Mouse (Mus musculus): ENCODE data around the gene Ctsz.
A peak's percentile ranks its signal among the peaks of the same experiment; 100 is the strongest.

Gene Ctsz

GRCm38 (mm10) chr2:174438737-174439449 lies at the start of gene Ctsz:
TSS of gene Ctsz (minus strand) at chr2:174439039.
- peak; percentile 48 for DNase-seq (ENCODE audit: low spot score)

GRCm38 (mm10) chr2:174487005-174487404 lies 48.2 kb upstream of the Ctsz start:
- DNase-seq (ENCODE audit: low spot score), result no peak

- no peak for DNase-seq (ENCODE audit: low spot score)
These were observed 39.9 kb upstream of the Ctsz start for GRCm38 (mm10) chr2:174478746-174479145.

- DNase-seq (ENCODE audit: low spot score), result no peak
These were observed 38.9 kb upstream of the Ctsz start for GRCm38 (mm10) chr2:174477543-174478319.

GRCm38 (mm10) chr2:174473550-174473927 lies 34.7 kb upstream of the Ctsz start:
- no peak for DNase-seq (ENCODE audit: low spot score)

GRCm38 (mm10) chr2:174472818-174473549 lies 34.1 kb upstream of the Ctsz start, which contains the start of gene Prelid3b:
TSS of gene Prelid3b (minus strand) at chr2:174473081.
- peak; percentile 96 for DNase-seq (ENCODE audit: low spot score)

- no peak for DNase-seq (ENCODE audit: low spot score)
These were observed 33.6 kb upstream of the Ctsz start for GRCm38 (mm10) chr2:174472407-174472806.

- DNase-seq (ENCODE audit: low spot score), result no peak
These were observed 32.1 kb upstream of the Ctsz start for GRCm38 (mm10) chr2:174470786-174471405.

GRCm38 (mm10) chr2:174470333-174470732 lies 31.5 kb upstream of the Ctsz start:
- DNase-seq (ENCODE audit: low spot score), result no peak

- peak; percentile 91 for DNase-seq (ENCODE audit: low spot score)
These were observed 25.1 kb upstream of the Ctsz start, which contains the start of gene Atp5e for GRCm38 (mm10) chr2:174463789-174464523. TSS of gene Atp5e (minus strand) at chr2:174464105.

- no peak for DNase-seq (ENCODE audit: low spot score)
These were observed 24.5 kb upstream of the Ctsz start for GRCm38 (mm10) chr2:174463370-174463769.

GRCm38 (mm10) chr2:174459365-174459764 lies 20.5 kb upstream of the Ctsz start:
- DNase-seq (ENCODE audit: low spot score), result no peak

- DNase-seq (ENCODE audit: low spot score), result no peak
These were observed 14.8 kb upstream of the Ctsz start for GRCm38 (mm10) chr2:174453681-174454080.

- no peak for DNase-seq (ENCODE audit: low spot score)
These were observed 11.5 kb upstream of the Ctsz start, which contains the start of gene Tubb1 for GRCm38 (mm10) chr2:174450353-174450752. TSS of gene Tubb1 (plus strand) at chr2:174450695.

- DNase-seq (ENCODE audit: low spot score), result no peak
These were observed 9.6 kb upstream of the Ctsz start for GRCm38 (mm10) chr2:174448405-174448804.

GRCm38 (mm10) chr2:174446905-174447304 lies 8.1 kb upstream of the Ctsz start:
- no peak for DNase-seq (ENCODE audit: low spot score)

GRCm38 (mm10) chr2:174446492-174446891 lies 7.7 kb upstream of the Ctsz start:
- DNase-seq (ENCODE audit: low spot score), result no peak

GRCm38 (mm10) chr2:174445018-174445417 lies 6.2 kb upstream of the Ctsz start:
- no peak for DNase-seq (ENCODE audit: low spot score)

GRCm38 (mm10) chr2:174444359-174444758 lies 5.5 kb upstream of the Ctsz start:
- DNase-seq (ENCODE audit: low spot score), result no peak

GRCm38 (mm10) chr2:174443046-174443445 lies 4.2 kb upstream of the Ctsz start:
- no peak for DNase-seq (ENCODE audit: low spot score)

- DNase-seq (ENCODE audit: low spot score), result no peak
These were observed 3.6 kb upstream of the Ctsz start for GRCm38 (mm10) chr2:174442460-174442859.

All from ovary, postnatal 10 days (tissue).